Mouse (Mus musculus) brain, adult 2 months (tissue): ENCODE results near the gene C530008M17Rik.
"Not testable (repeated sequence)": the region's sequence is repeated elsewhere in the genome, so short reads cannot be mapped to it uniquely, and the experiment has no call there.

Experiments
- DNase-seq: peaks from one replicate; pipeline ENCODE4 v3.0.0; 2011; ENCODE audit warnings: low read depth, low spot score

Gene C530008M17Rik

DNA sequence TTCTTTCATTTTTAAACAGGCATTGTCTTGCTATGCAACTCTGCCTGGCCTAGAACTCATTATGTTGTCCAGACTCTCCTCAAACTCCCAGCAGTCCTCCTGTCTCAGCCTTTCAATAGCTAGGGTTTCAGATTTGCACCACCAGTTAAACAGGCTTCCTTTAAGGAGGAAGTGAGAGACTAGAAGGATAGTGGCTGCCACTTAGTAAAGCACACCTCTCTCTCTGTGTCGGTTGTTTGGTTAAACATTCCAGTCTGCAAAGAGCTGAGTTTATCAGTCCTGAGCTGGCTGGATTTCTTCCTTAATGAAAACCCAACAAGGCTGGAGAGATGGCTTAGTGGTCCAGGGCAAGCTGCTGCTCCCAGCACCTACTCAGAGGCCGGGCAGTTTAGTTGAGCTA is 236.3 kb downstream of the C530008M17Rik start:
- no peak for DNase-seq

DNA sequence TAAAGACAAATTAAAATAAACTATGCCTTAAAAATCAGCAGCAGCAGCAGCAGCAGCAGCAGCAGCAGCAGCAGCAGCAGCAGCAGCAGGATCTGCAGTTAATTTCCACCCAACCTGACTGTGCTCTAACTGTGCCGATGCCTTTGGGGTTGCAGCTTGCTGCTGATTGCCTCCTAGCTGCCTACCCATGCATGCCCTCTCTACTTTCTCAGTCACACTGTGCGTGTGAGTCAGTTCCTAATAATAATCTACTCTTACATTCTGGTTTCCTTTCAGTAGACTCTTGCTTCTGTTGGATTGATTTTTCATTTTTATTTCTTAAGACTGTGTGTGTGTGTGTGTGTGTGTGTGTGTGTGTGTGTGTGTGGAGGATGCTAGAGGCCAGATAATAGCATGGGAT is 236.8 kb downstream of the C530008M17Rik start:
- DNase-seq = peak; percentile 66

DNA sequence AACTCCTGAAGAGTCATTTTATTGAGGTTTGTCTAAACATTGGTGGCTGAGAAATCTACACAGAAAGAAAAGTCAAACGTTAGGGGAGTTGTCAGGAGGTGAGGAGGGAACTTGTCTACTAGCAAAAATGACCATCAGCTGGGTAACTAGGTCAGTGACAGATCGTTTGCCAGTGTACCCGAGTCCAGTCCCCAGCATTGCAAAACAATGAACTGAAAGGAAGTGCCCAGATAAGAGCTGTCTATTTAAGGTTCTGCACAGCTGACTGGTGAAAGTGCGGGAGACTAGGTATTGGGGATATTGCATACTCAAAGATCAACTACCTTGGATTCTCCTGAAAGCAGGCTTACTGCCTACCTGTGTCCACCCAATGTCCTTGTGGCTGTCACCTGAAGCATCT is 245.8 kb downstream of the C530008M17Rik start:
- no peak for DNase-seq

DNA sequence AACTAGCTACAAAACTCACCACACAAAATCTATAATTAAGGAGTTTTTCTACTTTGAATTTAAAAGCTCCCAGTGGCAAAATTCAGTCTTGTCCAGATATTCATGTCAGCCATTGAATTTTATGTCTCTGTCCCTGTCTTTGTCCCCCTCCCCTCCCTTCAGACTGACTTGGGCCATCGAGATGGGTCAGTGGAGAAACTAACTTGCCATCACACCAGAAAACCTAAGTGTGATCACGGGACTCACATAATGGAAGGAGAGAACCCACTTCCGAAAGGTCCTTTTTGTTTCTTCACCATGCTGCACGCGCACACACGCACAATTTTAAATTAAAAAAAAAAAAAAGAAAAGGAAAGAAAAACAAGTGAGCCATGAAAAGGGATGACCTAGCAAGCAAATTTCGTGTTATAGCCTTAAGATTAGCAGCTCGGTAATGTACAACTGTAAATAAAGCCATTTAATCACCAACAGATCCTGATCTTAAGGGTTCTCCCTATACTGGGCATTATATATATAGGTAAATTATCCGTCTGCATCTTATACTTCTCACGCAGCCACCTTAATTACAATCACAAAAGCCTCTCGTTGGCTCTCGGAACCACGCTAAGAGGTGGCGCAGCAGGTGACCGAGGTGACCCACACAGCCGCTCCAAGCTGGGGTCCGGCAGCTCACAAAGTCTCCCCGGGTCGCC is 248.5 kb downstream of the C530008M17Rik start:
- DNase-seq = no peak

DNA sequence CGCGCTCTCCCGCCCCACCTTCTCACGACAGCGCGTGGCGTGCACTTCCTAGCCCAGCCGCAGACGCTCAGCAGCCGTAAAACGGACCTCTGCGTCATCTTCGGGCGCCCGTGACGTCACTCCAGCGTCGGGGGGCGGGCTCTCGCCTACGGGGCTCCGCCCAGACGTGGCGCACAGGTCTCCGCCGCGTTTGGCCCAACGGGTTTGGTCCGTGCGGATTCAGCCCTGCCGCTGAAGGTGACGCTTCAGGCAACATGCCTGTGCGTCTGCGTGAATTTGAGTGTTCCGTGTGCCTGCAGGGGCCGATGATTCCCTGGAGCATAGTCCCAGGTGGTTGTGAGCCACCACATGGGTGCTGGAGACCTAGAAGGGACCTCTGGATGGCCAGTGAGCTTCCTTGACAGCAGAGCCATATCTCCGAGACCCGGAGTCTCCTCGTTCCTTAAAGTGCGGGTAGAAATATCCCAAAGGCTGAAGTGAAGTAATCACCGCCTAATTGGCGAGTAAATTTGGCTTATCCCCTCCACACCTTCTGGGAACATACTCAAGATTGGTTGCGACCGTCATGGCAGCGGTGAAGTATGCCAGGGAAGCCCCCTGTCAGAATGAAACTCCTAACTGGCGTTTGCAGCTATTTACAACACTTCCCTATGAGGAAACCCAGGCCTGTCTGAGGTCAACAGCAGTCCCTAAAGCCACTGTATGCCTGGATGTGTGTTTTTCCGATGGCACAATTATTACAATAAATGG is 249.3 kb downstream of the C530008M17Rik start, which contains the start of gene Aasdh:
TSS of gene Aasdh (minus strand) at position 110 of the 750 bp plus-strand sequence.
- peak; percentile 98 for DNase-seq

DNA sequence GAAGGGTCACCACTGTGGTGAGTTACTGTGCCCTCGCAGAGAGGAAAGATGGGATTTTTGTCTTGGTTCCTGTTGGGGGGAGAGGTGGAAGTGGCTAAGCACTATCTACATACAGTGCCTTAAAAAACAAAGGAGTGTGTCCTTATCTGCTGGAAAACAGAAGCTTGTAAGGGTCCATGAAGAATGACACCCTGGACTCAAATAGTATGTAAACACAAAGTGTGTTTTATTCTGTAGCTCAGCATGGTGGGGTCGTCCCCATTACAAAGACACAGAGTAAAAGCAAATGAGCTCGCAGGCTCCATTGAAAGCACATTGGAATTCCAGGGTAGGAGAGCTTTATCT is 249.8 kb downstream of the C530008M17Rik start:
- DNase-seq = no peak

DNA sequence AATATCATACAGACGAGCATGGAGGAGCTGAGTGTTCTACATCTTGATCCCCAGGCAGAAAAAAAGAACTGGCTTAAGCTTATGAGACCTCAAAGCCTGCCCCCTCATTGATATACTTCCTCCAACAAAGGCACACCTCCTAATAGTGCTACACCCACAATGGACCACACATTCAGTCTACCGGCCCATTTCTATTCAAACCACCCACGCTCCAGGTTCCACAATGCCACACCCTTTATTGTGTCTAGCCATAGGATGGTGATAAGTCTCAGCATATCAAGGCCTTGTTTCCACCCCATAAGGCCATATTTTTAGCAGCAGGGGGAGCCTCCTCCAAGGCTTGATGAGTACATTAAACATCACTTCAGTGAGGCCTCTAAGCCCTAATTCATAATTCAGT is 254.5 kb downstream of the C530008M17Rik start:
- no peak for DNase-seq

DNA sequence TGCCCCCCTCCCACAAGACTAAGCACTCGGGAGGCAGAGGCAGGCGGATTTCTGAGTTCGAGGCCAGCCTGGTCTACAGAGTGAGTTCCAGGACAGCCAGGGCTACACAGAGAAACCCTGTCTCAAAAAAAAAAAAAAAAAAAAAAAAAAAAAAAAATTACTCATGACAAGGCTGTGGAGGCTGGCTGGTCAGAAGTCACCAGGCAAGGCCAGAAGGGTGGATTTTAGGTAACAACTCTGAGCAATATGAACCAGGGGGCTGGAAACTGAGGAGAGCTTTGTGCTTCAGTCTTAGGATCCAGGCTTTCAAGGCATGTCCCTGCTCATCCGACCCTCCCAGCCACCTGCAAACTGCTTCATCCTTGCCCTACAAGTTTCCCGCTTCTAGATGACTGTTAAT is 256.2 kb downstream of the C530008M17Rik start:
- not testable (repeated sequence) for DNase-seq

DNA sequence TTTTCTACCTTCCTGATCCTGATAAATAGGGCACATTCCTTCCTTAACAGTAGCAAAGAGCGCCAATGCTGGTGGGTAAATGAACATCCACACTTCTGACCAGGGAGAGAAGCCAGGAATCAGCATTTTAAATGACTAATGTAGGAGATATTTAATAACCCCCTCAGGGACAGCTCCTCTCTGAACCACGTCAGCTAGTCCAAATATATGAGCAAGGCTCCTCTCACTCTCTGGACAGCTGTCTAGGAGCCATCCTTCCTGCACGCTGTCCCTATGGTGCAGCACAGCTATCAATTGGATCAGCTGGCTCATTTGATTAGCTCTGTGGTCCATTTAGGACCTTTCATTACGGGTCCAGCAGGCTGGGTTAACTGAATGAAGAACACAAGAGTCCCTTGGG is 266.5 kb downstream of the C530008M17Rik start:
- DNase-seq = no peak
